In the genomic region with DNA sequence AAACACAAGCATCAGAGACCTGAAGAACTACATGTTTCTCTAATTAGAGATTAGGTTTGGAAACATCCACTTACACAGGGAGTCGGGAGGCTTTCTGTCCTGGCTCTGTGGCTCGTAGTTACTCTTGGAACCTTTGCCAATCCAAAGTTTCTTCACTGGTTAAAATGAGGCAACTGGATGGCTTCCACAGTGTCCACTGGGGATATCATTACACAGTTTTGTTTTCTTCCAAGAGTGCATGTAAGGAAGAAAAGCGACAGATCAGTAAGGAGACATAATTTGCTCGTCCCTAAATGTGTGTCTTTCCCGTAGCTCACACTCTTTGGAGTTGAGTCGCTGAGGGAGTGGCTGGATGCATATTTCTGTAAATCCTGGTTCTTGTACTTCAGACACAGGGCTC, we compare ENCODE assay signal across 11 mouse cellular contexts.
DNase-seq lines count a peak whose midpoint lies in the region; ATAC-seq and TF ChIP-seq lines count a peak whose summit lies in the region.
"Had no signal": no experiment of that assay in that cellular context is flagged by ENCODE, and none has a peak within 500 bp of the region (broad histone marks: within the 10 kb centered on the region; RNA-seq: fewer than 3 reads in every experiment).

No protein-coding gene starts in this region.

- no peaks in the 10 kb centered on the region for H3K27me3 ChIP-seq in kidney, adult 2 months (replicated peaks; ENCODE audit: control insufficient read depth, insufficient read depth, low read length)
- no peaks in the 10 kb centered on the region for H3K27me3 ChIP-seq in forebrain, embryonic 14.5 days (replicated peaks; ENCODE audit: control insufficient read depth, insufficient read depth, low read length)
- H3K27me3 ChIP-seq: midbrain, embryonic 12.5 days had no signal

- no peaks in the 10 kb centered on the region for H3K9me3 ChIP-seq in forebrain, embryonic 14.5 days (replicated peaks; ENCODE audit: control insufficient read depth, low read length)
- H3K9me3 ChIP-seq: forebrain, embryonic 10.5 days; midbrain, embryonic 12.5 days had no signal

- H3K36me3 ChIP-seq in kidney, adult 2 months (ENCODE audit: control insufficient read depth, insufficient read depth, low read length): no peaks in the 10 kb centered on the region
- H3K36me3 ChIP-seq in forebrain, embryonic 14.5 days (ENCODE audit: control insufficient read depth, insufficient read depth, low read length): no peaks in the 10 kb centered on the region
- H3K36me3 ChIP-seq: forebrain, embryonic 10.5 days; midbrain, embryonic 12.5 days had no signal

- intact Hi-C loops in heart, postnatal 10 days (cut with DNase I): loop anchor here (2.0 to 10.0 kb wide), 6 partner anchors 768 to 1888 kb away; a partner anchor contains a TSS

- 51% methylated on average over 6 of the region's 6 CpGs for WGBS in kidney, adult 2 months
- whole genome bisulfite sequencing in forebrain, embryonic 14.5 days: 79% methylated on average over 6 of the region's 6 CpGs

- H3K4me3 ChIP-seq in kidney, adult 2 months (ENCODE audit: insufficient read depth, low read depth, low read length): peak overlapping the region; percentile 22; the same call in 1 of the 2 replicates
- peak overlapping the region; percentile 14; the same call in 1 of the 2 replicates for H3K4me3 ChIP-seq in brown adipose tissue, adult 24 weeks (ENCODE audit: insufficient read depth, low read depth, low read length)
- H3K4me3 ChIP-seq in forebrain, embryonic 14.5 days (ENCODE audit: low read depth, low read length): no peak overlapping the region
- H3K4me3 ChIP-seq: forebrain, embryonic 10.5 days; midbrain, embryonic 12.5 days had no signal

- H3K4me2 ChIP-seq in forebrain, embryonic 14.5 days (ENCODE audit: low read length): no peak overlapping the region
- H3K4me2 ChIP-seq: midbrain, embryonic 12.5 days had no signal

- TF ChIP-seq CTCF in kidney, adult 2 months (conservative IDR thresholded peaks at IDR 0.05; ENCODE audit: insufficient read depth, insufficient read length, low read depth, low read length): no peak

- H3K9ac ChIP-seq in forebrain, embryonic 14.5 days (ENCODE audit: low read length): no peak overlapping the region
- H3K9ac ChIP-seq: midbrain, embryonic 12.5 days had no signal

- no peak for ATAC-seq in forebrain, embryonic 14.5 days

- no peak for TF ChIP-seq POLR2A in kidney, adult 2 months (IDR thresholded peaks at IDR 0.05; ENCODE audit: low read depth, low read length)

- DNase-seq in kidney, adult 2 months: peak; percentile 33
- no peak for DNase-seq in kidney, postnatal 25 days
- peak; percentile 58 to 64 for DNase-seq in heart, postnatal 10 days
- DNase-seq in lung, postnatal 14 days: peak; percentile 21
- DNase-seq in ovary, postnatal 14 days (ENCODE audit: low spot score): no peak
- no peak for DNase-seq in left cerebral cortex, adult 9 months (ENCODE audit: low spot score in 2 of 2)
- no peak for DNase-seq in forebrain, embryonic 14.5 days (ENCODE audit: low spot score)
- DNase-seq: right cerebral cortex, postnatal 4 days had no signal

- H3K4me1 ChIP-seq in kidney, adult 2 months (ENCODE audit: control insufficient read depth, insufficient read depth, low read length): peaks cover 3% of the 10 kb centered on the region
- 0 out of 2 replicates have a peak, but pooled peaks cover 2% of the 10 kb centered on the region for H3K4me1 ChIP-seq in brown adipose tissue, adult 24 weeks (ENCODE audit: control insufficient read depth, insufficient read depth, insufficient read length, low read length)
- H3K4me1 ChIP-seq in forebrain, embryonic 14.5 days (ENCODE audit: control insufficient read depth, insufficient read depth, low read length): peaks cover 8% of the 10 kb centered on the region; the same call in 1 of the 2 replicates

- H3K27ac ChIP-seq in kidney, adult 2 months (ENCODE audit: insufficient read depth, low read depth, low read length): peak overlapping the region; percentile 94
- H3K27ac ChIP-seq in brown adipose tissue, adult 24 weeks (replicated peaks; ENCODE audit: low read depth, low read length): peak overlapping the region; percentile 85
- H3K27ac ChIP-seq in forebrain, embryonic 14.5 days (ENCODE audit: low read depth, low read length): no peak overlapping the region

Comparison
In these comparisons a context has a peak if more than half of its experiments do, and no peak if none do; other contexts are left out.
1. DNase-seq: peak in kidney, adult 2 months (single experiment), heart, postnatal 10 days (2 of 2) and lung, postnatal 14 days (single experiment); none in kidney, postnatal 25 days (0 of 2), ovary, postnatal 14 days (single experiment), left cerebral cortex, adult 9 months (0 of 2) and forebrain, embryonic 14.5 days (single experiment).